Mouse (Mus musculus) embryo, embryonic 11.5 days (tissue): ENCODE data around the gene Cenpo.

Experiments used
- DNase-seq: peaks from one replicate; pipeline ENCODE4 v3.0.0-alpha.2; 2012; ENCODE audit warnings: low read depth, low spot score

Cenpo gene

DNA sequence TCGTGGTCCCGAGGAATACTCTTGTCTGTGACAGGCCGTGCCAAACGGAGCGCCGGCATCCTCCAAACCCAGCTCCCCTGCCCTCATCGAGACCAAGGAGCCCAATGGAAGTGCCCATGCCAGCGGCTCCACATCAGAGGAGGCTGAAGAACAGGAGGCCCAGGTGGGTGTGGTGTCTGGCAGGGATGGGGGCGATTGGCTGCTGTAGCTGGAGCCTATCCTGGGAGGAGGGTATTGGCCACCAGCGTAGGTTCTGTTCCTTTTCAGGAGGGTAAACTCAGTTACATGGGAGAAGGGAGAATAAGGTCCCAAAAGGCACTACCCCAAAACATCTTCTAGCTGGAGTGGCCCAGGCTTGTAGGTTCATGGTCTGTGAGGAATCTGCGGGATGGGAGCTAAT, 34.8 kb downstream of the Cenpo start:
- no peak for DNase-seq

DNA sequence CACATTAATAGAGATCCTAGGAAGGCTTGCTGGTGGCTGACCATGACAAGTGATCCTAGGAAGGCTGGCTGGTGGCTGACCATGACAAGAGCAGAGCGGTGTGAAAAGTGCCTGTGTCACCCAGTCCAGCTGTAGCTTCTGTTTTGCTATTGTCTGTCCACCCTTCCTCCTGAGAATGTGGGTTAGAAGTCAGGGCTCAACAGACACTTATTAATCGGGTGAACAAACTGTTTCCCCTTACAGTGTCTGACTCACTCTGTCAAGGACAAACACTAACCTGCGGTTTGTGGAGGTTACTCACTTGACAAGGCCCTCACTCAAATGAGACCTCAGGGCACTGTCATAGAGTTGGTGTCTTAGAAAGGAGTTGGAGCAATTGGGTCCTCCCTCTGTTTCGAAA, 35.4 kb downstream of the Cenpo start:
- no peak for DNase-seq

GRCm38 (mm10) chr12:4194643-4195042, 39.5 kb downstream of the Cenpo start:
- DNase-seq, result no peak

GRCm38 (mm10) chr12:4193025-4193740, 40.9 kb downstream of the Cenpo start:
- DNase-seq, result no peak

- DNase-seq, result no peak
Measured at GRCm38 (mm10) chr12:4192514-4192913, 41.6 kb downstream of the Cenpo start.

GRCm38 (mm10) chr12:4189060-4189447, 45.0 kb downstream of the Cenpo start:
- DNase-seq, result no peak

DNA sequence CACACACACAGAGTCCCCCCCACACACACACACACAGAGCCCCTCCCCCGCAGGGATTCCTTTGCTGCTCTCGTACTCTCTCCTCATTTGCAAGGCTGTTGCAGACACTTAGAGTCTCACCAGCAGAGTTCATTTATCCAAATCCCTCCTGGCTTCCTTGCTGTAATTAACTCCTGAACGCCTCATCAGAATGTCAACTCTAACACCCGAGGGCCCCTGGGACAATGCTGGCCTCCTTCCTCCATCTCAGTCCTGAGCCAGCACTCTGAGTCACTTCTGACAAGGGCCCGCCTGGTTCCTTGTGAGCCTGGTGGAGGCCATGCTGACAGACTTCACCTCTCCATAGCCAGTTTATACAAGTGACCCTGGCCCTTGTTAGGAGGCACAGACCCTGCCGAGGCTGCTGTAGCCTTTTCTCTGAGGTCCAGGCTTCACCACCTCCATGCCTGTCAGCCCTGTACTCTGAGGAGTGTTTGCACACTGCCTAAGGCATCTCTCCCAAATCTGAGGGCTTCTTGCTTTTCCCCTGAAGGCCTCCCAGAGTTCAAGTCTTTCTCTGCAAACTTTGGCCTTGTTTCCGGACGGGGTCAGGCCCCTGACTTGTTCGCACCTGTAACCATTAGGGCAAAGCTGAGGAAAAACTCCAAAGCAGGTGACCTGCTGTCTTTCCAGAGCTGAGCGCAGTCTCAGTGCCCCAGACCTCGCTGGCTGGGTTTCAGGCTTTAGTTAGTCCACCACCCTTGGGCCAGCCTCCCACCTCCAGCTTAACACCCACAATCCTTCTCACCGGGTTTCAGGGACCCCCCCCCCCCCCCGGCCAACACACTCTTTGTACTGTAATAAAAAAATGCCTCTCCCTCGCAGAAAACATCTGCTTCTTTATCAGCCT, 45.7 kb downstream of the Cenpo start:
- no peak for DNase-seq

DNA sequence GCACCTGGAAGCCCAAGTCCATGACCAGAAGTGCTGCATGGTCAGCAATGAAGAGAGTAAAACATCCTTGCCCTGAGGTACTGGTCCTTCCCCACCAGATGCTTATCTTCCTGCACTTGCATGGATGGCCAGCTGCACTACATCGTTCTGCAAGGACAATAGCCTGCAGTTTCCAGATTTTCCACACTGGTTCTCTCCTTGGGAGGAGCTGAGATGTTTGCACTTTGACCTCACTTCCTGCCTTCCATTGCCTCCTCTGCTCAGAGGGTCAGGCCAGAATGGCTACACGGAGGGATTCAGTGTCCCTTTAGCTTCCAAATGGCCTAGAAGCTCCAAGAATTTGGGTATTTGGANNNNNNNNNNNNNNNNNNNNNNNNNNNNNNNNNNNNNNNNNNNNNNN, 49.4 kb downstream of the Cenpo start:
- no peak for DNase-seq

DNA sequence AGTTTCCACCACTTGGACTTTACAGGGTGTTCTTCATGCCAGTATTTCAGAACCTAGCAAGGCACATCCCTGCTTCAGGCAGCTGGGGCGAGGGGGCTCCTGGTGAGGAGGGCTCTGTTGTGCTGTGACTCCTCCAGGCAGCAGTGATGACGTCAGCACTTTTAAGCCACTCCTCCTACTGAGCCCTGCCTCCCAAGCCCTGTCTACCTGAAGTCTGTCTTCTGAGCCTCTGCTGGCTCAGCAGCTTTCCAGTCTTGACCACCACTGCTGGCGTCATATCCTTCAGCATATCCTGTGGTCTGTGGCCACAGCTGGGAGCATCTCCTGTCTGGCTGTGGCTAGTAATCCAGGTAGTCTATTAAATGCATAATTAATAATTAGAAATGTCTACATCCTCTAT, 53.6 kb downstream of the Cenpo start:
- DNase-seq, result no peak

- DNase-seq, result no peak
Measured at GRCm38 (mm10) chr12:4179671-4180233, 54.3 kb downstream of the Cenpo start.

DNA sequence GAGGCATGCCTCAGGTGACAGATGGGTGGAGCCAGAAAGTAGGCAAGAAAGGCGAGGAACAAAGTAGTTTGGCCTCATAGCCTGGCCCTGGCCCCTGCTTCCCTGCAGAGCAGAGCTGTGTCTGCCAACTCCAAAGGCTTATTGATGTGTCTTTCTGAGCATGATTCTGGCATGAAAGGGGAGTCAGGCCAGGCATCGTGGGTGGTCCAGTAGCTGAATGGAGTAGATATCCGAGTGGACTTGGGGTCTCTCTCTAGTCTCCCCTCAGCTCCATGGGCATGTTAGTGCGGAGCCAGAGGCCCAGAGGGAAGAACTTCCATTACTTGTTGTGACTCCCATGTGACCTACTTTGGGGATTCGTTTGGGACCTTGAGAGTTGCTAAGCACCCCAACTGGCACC, 55.3 kb downstream of the Cenpo start:
- no peak for DNase-seq

GRCm38 (mm10) chr12:4173108-4173790, 60.8 kb downstream of the Cenpo start:
- no peak for DNase-seq

DNA sequence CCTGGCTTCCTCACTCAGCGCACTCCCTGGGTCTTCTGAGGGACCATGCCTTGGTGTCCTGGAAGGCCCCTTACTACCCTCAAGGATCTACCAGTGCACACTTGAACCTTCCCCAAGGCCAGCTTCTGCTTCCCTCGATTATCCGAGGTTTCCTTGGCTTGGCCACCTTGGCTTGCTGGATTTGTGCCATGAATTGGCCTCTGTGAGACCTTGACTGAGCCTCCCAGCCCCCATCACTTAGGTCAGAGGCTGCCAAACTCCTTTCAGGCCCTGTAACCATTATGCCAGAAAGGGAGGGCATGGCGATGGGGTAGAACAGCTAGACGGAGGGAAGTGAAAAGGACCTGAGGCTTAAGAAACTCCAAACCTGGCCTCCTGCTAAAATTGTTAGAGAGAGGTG, 64.5 kb downstream of the Cenpo start:
- DNase-seq, result no peak

GRCm38 (mm10) chr12:4169058-4169457, 65.0 kb downstream of the Cenpo start:
- DNase-seq, result no peak

DNA sequence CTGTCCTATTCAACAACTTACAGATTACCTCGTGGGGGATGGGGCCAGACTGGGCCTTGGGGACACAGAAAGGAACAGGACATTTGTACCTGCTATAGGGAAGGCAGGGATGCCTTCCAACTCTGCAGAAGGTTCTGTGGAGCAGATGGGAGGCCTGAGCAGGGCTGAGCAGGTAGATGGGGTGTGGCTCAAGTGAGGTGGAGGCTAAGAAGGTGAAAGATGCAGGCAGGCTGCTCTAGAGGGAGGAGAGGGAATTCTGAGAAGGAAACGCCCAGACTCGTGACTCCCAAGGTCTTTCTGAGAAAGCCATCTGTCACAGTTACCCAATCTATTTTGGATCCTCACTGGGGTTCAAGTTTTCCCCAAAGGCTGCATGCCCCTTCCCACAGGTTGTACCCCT, 67.1 kb downstream of the Cenpo start:
- DNase-seq, result no peak

GRCm38 (mm10) chr12:4162886-4163285, 71.2 kb downstream of the Cenpo start:
- DNase-seq, result no peak

DNA sequence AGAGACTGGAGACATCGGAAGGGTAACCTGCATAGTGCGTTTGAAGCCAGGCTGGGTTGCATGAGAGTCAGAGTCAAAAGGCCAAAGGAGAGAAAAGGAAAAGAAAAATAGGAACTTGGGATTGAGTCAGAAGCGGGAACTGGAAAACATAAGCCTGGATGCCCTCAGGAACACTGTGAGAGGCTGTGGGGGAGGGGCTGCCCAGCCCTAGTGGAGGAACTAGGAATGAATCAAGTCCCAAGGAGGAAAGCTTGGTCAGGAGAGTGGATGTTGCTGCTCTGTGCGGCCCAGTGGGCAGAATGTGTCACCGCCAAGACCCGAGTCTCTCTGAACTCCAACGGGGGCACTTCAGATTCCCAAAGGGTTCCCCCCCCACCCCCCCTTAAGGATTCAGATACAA, 73.8 kb downstream of the Cenpo start:
- no peak for DNase-seq

DNA sequence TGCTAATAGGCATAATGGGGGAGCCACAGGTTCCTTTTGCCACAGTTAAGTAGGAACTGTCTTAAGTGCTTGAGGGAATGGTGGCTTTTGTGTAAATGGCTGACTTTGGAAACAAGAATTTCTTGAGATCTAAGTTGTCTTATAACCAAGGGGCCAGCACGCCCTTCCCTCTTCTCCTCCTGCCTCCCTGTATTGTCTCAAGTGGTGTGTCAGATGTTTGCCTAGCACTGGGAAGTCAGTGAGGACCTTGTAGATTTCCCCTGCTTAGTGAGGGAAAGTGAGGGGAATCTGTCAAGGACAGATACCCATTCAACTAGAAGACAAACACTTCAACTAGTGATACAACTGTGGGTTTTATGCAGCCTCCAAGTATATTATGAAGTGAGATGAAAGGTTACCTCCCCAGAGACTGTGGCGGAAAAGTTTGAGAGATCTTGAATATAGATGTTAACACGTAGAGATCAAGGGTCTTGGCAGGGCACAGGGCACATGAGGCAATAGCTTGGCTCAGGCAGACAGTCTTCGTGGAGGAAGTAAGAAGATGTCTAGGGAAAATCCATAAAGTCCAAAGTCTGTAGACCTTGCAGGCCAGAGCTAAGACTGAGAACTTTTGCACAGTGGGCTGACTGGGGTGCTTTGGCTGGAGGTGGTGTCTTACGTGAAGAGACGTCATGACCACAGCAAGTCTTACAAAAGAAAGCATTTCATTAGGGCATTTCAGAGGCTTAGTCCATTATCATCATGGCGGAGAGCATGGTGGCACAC, 75.0 kb downstream of the Cenpo start:
- no peak for DNase-seq

- no peak for DNase-seq
Measured at GRCm38 (mm10) chr12:4158179-4158578, 75.9 kb downstream of the Cenpo start.

DNA sequence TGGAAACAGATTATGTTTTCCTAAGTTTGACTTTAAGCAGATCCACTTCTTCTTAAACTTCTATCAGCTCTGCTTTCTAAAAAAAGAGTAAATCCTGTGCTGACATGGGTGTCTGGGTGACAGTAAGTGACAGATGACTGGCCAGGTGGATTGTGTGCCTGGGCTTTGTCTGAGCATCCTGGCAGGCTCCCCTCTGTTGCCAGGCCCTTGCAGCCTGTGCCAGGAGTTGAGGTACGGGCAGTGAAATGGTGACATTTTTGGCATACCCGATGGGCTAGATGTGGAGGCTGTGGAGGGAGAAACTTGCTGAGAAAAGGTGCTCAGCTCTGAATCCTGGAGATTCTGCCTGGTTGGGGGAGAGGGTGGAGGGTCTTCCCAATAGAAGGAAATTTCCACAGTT, 76.6 kb downstream of the Cenpo start:
- DNase-seq, result no peak

GRCm38 (mm10) chr12:4151969-4152368, 82.1 kb downstream of the Cenpo start:
- no peak for DNase-seq
